In genomic region chrX:157644300-157644699, GRCm38 (mm10) we compare ENCODE assay signal across 9 mouse cellular contexts. TPM values are rescaled to one million over a fixed set of nuclear protein-coding genes. Genes with fewer than 3 reads are reported as not detected.
A peak's percentile ranks its signal among the peaks of the same experiment; 100 is the strongest.
DNase-seq lines count a peak whose midpoint lies in the region; ATAC-seq and TF ChIP-seq lines count a peak whose summit lies in the region.
"Had no signal": no experiment of that assay in that cellular context is flagged by ENCODE, and none has a peak within 500 bp of the region (broad histone marks: within the 10 kb centered on the region; RNA-seq: fewer than 3 reads in every experiment).

No protein-coding gene starts in this region.

- DNase-seq in midbrain, embryonic 10.5 days (ENCODE audit: low spot score): peak; percentile 43
- peak; percentile 69 for DNase-seq in adipocyte (ENCODE audit: low spot score)
- DNase-seq in embryo, embryonic 10.5 days (ENCODE audit: low spot score): peak; percentile 72
- peak; percentile 65 for DNase-seq in hindbrain, embryonic 11.5 days (ENCODE audit: low spot score)
- peak; percentile 39 to 49 for DNase-seq in left cerebral cortex, adult 18-20 months (ENCODE audit: low spot score in 2 of 2)
- DNase-seq in midbrain, postnatal 0 days (ENCODE audit: low spot score): peak; percentile 51
- peak; percentile 23 for DNase-seq in thymus, postnatal 0 days (ENCODE audit: low spot score)

- H3K9ac ChIP-seq in midbrain, embryonic 16.5 days (ENCODE audit: low read depth, low read length): no peak overlapping the region
- no peak overlapping the region for H3K9ac ChIP-seq in hindbrain, embryonic 11.5 days (ENCODE audit: low read depth, low read length)
- no peak overlapping the region for H3K9ac ChIP-seq in midbrain, postnatal 0 days (replicated peaks; ENCODE audit: low read length, poor library complexity, severe bottlenecking)

- no peaks in the 10 kb centered on the region for H3K36me3 ChIP-seq in midbrain, embryonic 10.5 days
- H3K36me3 ChIP-seq in midbrain, embryonic 16.5 days (ENCODE audit: control insufficient read depth, insufficient read depth, low read length): no peaks in the 10 kb centered on the region
- no peaks in the 10 kb centered on the region for H3K36me3 ChIP-seq in hindbrain, embryonic 11.5 days (ENCODE audit: control insufficient read depth, insufficient read depth, low read length)
- no peaks in the 10 kb centered on the region for H3K36me3 ChIP-seq in midbrain, postnatal 0 days (ENCODE audit: insufficient read depth, low read length)

- 27% methylated on average over 3 of the region's 3 CpGs for WGBS in midbrain, embryonic 10.5 days
- WGBS in midbrain, embryonic 16.5 days: 26% methylated on average over 3 of the region's 3 CpGs
- WGBS in hindbrain, embryonic 11.5 days: 24% methylated on average over 3 of the region's 3 CpGs
- WGBS in midbrain, postnatal 0 days: 27% methylated on average over 3 of the region's 3 CpGs

- no peaks in the 10 kb centered on the region for H3K27me3 ChIP-seq in midbrain, embryonic 10.5 days (ENCODE audit: low read depth, poor library complexity, severe bottlenecking)
- H3K27me3 ChIP-seq in midbrain, embryonic 16.5 days (ENCODE audit: control insufficient read depth, insufficient read depth, low read depth, low read length): no peaks in the 10 kb centered on the region
- no peaks in the 10 kb centered on the region for H3K27me3 ChIP-seq in hindbrain, embryonic 11.5 days (ENCODE audit: control insufficient read depth, insufficient read depth, low read length)
- H3K27me3 ChIP-seq in midbrain, postnatal 0 days (ENCODE audit: insufficient read depth, low read length): no peaks in the 10 kb centered on the region

- no peak for ATAC-seq in midbrain, embryonic 16.5 days
- peak; percentile 25; the same call in 1 of the 2 replicates for ATAC-seq in hindbrain, embryonic 11.5 days (ENCODE audit: low FRiP score)
- no peak for ATAC-seq in midbrain, postnatal 0 days (ENCODE audit: low FRiP score)

- TF ChIP-seq CTCF in midbrain, postnatal 0 days (IDR thresholded peaks at IDR 0.05): peak; percentile 82

- H3K4me2 ChIP-seq in midbrain, embryonic 16.5 days (ENCODE audit: low read length): no peak overlapping the region
- H3K4me2 ChIP-seq in hindbrain, embryonic 11.5 days (replicated peaks; ENCODE audit: low read depth, low read length): no peak overlapping the region
- H3K4me2 ChIP-seq in midbrain, postnatal 0 days (ENCODE audit: low read depth, low read length, poor library complexity, severe bottlenecking): no peak overlapping the region

- no peak overlapping the region for H3K4me3 ChIP-seq in midbrain, embryonic 10.5 days
- H3K4me3 ChIP-seq in midbrain, embryonic 16.5 days (ENCODE audit: low read depth, low read length): no peak overlapping the region
- no peak overlapping the region for H3K4me3 ChIP-seq in hindbrain, embryonic 11.5 days (ENCODE audit: low read depth, low read length)
- H3K4me3 ChIP-seq in midbrain, postnatal 0 days (ENCODE audit: low read depth, low read length): no peak overlapping the region

- H3K27ac ChIP-seq in midbrain, embryonic 10.5 days (replicated peaks): no peak overlapping the region
- H3K27ac ChIP-seq in midbrain, embryonic 16.5 days (ENCODE audit: low read length): no peak overlapping the region
- no peak overlapping the region for H3K27ac ChIP-seq in hindbrain, embryonic 11.5 days (ENCODE audit: low read depth, low read length)
- H3K27ac ChIP-seq in midbrain, postnatal 0 days (ENCODE audit: low read depth, low read length): no peak overlapping the region

- no peaks in the 10 kb centered on the region for H3K9me3 ChIP-seq in midbrain, embryonic 10.5 days (replicated peaks)
- no peaks in the 10 kb centered on the region for H3K9me3 ChIP-seq in midbrain, embryonic 16.5 days (replicated peaks; ENCODE audit: control insufficient read depth, low read length, poor library complexity, severe bottlenecking)
- no peaks in the 10 kb centered on the region for H3K9me3 ChIP-seq in hindbrain, embryonic 11.5 days (ENCODE audit: control insufficient read depth, low read length)
- no peaks in the 10 kb centered on the region for H3K9me3 ChIP-seq in midbrain, postnatal 0 days (ENCODE audit: low read length)

- no peaks in the 10 kb centered on the region for H3K4me1 ChIP-seq in midbrain, embryonic 10.5 days
- no peaks in the 10 kb centered on the region for H3K4me1 ChIP-seq in midbrain, embryonic 16.5 days (ENCODE audit: control insufficient read depth, insufficient read depth, low read length)
- no peaks in the 10 kb centered on the region for H3K4me1 ChIP-seq in hindbrain, embryonic 11.5 days (replicated peaks; ENCODE audit: control insufficient read depth, insufficient read depth, low read length)
- no peaks in the 10 kb centered on the region for H3K4me1 ChIP-seq in midbrain, postnatal 0 days (ENCODE audit: insufficient read depth, low read length)

RNA-seq across cellular contexts. Expression of gene Mbtps2, which starts 45.8 kb away (rescaled TPM):
- polyA plus RNA-seq in midbrain, embryonic 10.5 days (2016; fragmentation: Nextera tagmentation; extraction: Ambion mirVana): 17.2 and 20.0 TPM in 2 replicates
- polyA plus RNA-seq in midbrain, embryonic 16.5 days (2015; fragmentation: Nextera tagmentation; extraction: Ambion mirVana): 32.5 and 33.4 TPM in 2 replicates
- polyA plus RNA-seq in hindbrain, embryonic 11.5 days (2014; fragmentation: Nextera tagmentation; extraction: Ambion mirVana): 28.0 and 28.9 TPM in 2 replicates
- 10 to 100 TPM; 28.9 to 32.1 TPM for total RNA-seq in left cerebral cortex, adult 18-20 months (2021)
- 16.4 and 24.3 TPM in 2 replicates for total RNA-seq in midbrain, postnatal 0 days (2014; rRNA removed)
- polyA plus RNA-seq in midbrain, postnatal 0 days (2015; fragmentation: Nextera tagmentation; extraction: Ambion mirVana): 18.9 and 23.4 TPM in 2 replicates
- polyA plus RNA-seq in thymus, postnatal 0 days (2015; fragmentation: Nextera tagmentation; extraction: Ambion mirVana): 15.3 TPM in 2 replicates

RNA-seq across cellular contexts. Expression of gene Smpx, which starts 54.4 kb away (rescaled TPM):
- not detected in 2 replicates for polyA plus RNA-seq in midbrain, embryonic 10.5 days (2016; fragmentation: Nextera tagmentation; extraction: Ambion mirVana)
- polyA plus RNA-seq in midbrain, embryonic 16.5 days (2015; fragmentation: Nextera tagmentation; extraction: Ambion mirVana): not detected in 2 replicates
- 0.46 TPM in 1 of 2 replicates, not detected in the other for polyA plus RNA-seq in hindbrain, embryonic 11.5 days (2014; fragmentation: Nextera tagmentation; extraction: Ambion mirVana)
- not detected for total RNA-seq in left cerebral cortex, adult 18-20 months (2021)
- 0.77 TPM in 1 of 2 replicates, not detected in the other for total RNA-seq in midbrain, postnatal 0 days (2014; rRNA removed)
- 0.17 TPM in 1 of 2 replicates, not detected in the other for polyA plus RNA-seq in midbrain, postnatal 0 days (2015; fragmentation: Nextera tagmentation; extraction: Ambion mirVana)
- 0.46 and 0.63 TPM in 2 replicates for polyA plus RNA-seq in thymus, postnatal 0 days (2015; fragmentation: Nextera tagmentation; extraction: Ambion mirVana)
- total RNA-seq: neutrophil, adult 5-6 weeks had no signal
